Mouse (Mus musculus): Measurements from ENCODE around the gene Cpt1b. TPM values are rescaled to one million over a fixed set of nuclear protein-coding genes. Genes with fewer than 3 reads are reported as not detected.

Gene Cpt1b
- polyA plus RNA-seq, 1 experiment from 2014 or later, result 0.52 TPM

DNA sequence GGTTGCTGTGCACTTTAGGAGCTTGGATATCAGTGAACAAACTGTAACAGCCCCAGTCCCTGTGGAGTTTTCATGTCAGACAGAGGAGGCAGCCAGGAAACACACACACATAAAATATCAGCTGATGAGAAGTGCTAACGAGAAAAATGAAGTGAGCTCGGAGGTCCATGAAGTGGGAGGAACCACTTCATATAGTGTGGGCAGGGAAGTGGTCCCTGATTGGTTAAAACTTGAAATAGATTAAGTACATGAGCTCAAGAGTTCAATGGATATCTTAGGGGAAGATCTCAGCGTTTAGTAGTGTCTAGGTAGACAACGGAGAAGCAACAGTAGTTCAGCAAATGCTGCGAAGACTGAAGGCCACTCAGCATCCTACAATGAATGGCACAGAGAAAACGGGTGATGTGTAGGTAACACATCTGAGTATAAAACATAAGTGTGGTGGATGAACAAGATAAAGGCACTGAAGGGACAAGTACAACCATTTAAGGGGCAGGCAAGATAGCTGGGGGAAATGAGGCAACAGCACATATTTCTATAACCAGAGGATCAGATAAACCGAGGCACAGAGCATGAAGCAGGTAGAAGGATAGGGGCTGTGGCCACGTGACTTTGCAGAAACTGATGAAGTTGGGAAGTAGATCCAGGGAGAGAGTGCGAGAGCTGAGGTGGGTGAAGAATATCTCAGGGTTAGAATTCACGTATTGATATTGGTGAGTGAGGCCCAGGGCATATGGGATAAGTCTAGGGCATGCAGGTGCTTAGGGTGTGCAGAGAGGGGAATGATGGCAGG, 20.6 kb downstream of the Cpt1b start:
- Histone ChIP-seq H3K9me3 (peaks cover 15% of the 10 kb centered on the region; the same call in 1 of the 2 replicates), H3K27me3 (no peaks in the 10 kb centered on the region), H3K4me3 (no peak overlapping the region), H3K36me3 (no peaks in the 10 kb centered on the region), H3K27ac (no peak overlapping the region), H3K4me1 (no peaks in the 10 kb centered on the region), H3K9ac (no peak overlapping the region), H3K4me2 (replicated peaks) (no peak overlapping the region)
- ATAC-seq (ENCODE audit: low FRiP score, low read depth), result no peak
- WGBS, result 78% methylated on average over 10 of the region's 10 CpGs

DNA sequence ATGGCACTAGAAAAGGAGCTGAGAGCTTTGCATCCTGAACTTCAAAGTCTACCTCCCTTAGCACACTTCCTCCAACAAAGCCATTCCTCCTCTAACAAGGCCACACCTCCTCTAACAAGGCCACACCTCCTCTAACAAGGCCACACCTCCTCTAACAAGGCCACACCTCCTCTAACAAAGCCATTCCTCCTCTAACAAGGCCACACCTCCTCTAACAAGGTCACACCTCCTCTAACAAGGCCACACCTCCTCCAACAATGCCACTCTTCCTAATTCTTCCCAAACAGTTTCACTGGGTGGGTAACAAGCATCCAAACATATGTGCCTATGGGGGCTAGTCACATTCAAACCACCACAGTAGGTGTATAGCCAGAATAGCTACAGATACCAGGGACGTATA, 23.2 kb downstream of the Cpt1b start:
- WGBS, result 73% methylated on average over 1 of the region's 1 CpGs
- H3K4me3 ChIP-seq, result no peak overlapping the region
- no peak overlapping the region for H3K9ac ChIP-seq
- H3K27me3 ChIP-seq, result no peaks in the 10 kb centered on the region
- no peak overlapping the region for H3K27ac ChIP-seq
- no peak for ATAC-seq (ENCODE audit: low FRiP score, low read depth)
- peaks cover 9% of the 10 kb centered on the region; the same call in 1 of the 2 replicates for H3K9me3 ChIP-seq
- no peak overlapping the region for H3K4me2 ChIP-seq (replicated peaks)
- no peaks in the 10 kb centered on the region for H3K4me1 ChIP-seq
- H3K36me3 ChIP-seq, result no peaks in the 10 kb centered on the region

DNA sequence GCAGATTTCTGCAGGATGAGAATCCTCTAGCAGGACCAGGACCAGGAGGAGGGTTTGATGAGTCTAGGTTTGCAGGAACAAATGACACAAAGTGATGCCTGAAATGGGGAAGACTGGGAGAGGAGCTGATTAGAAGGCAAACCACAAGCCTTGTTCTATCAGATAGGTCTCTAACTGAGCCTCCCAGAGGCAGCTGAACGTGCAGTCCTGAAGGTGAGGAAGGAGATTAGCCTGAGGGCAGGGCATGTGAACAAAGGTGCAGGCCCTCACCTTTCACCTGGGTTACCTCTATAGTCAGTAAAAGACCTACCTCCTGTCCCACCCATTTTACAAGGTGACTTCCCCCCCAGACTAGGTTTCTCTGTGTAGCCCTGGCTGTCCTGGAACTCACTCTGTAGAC, 25.9 kb downstream of the Cpt1b start:
- WGBS, result 62% methylated on average over 1 of the region's 1 CpGs
- Histone ChIP-seq H3K4me1 (no peaks in the 10 kb centered on the region), H3K9me3 (no peaks in the 10 kb centered on the region), H3K9ac (no peak overlapping the region), H3K4me3 (no peak overlapping the region), H3K4me2 (replicated peaks) (no peak overlapping the region), H3K36me3 (no peaks in the 10 kb centered on the region), H3K27me3 (no peaks in the 10 kb centered on the region), H3K27ac (no peak overlapping the region)
- ATAC-seq (ENCODE audit: low FRiP score, low read depth), result no peak

DNA sequence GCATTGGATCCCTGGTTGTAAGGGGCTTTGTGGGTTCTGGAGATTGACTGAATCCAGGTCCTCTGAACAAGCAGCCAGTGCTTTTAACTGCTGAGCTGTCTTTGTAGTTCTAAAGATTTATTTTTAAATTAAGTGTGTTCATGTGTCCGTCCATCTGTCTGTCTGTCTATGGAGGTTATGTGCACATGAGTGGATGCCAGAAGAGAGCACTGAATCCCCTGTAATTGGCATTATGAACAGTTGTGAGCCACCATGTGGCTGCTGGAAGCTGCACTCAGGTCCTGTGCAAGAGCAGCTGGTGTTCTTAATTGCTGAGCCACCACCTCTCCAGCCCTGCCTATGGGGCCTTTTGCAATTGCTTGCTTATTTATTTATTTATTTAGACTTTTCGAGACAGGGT, 27.5 kb downstream of the Cpt1b start:
- no peaks in the 10 kb centered on the region for H3K36me3 ChIP-seq
- no peak overlapping the region for H3K4me2 ChIP-seq (replicated peaks)
- no peaks in the 10 kb centered on the region for H3K27me3 ChIP-seq
- no peak overlapping the region for H3K4me3 ChIP-seq
- H3K4me1 ChIP-seq, result no peaks in the 10 kb centered on the region
- WGBS, result 72% methylated on average over 2 of the region's 2 CpGs
- H3K9me3 ChIP-seq, result no peaks in the 10 kb centered on the region
- no peak overlapping the region for H3K9ac ChIP-seq
- no peak overlapping the region for H3K27ac ChIP-seq
- no peak for ATAC-seq (ENCODE audit: low FRiP score, low read depth)

DNA sequence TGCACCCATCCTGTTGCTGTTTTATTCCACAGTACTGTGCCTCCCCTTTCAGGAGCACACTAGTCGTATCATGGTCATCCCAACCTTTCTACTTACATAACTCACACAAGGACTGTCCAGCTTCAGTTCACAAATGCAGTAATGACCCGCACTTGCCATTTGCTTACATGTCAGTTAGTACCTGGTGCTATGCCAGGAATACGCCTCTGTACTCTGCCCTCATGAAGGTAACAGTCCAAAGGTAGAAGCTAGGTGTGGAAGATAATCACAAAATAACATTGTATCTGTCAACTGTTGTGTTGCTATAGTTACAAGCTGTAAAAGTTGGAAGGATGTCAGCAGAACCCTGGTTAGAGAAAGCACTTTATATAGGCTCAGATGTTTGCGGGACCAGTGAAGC, 28.8 kb downstream of the Cpt1b start:
- no peak overlapping the region for H3K4me3 ChIP-seq
- no peaks in the 10 kb centered on the region for H3K36me3 ChIP-seq
- H3K4me1 ChIP-seq, result no peaks in the 10 kb centered on the region
- no peak overlapping the region for H3K4me2 ChIP-seq (replicated peaks)
- no peak overlapping the region for H3K27ac ChIP-seq
- H3K9ac ChIP-seq, result no peak overlapping the region
- ATAC-seq (ENCODE audit: low FRiP score, low read depth), result no peak
- WGBS, result 90% methylated on average over 4 of the region's 4 CpGs
- no peaks in the 10 kb centered on the region for H3K27me3 ChIP-seq
- no peaks in the 10 kb centered on the region for H3K9me3 ChIP-seq

DNA sequence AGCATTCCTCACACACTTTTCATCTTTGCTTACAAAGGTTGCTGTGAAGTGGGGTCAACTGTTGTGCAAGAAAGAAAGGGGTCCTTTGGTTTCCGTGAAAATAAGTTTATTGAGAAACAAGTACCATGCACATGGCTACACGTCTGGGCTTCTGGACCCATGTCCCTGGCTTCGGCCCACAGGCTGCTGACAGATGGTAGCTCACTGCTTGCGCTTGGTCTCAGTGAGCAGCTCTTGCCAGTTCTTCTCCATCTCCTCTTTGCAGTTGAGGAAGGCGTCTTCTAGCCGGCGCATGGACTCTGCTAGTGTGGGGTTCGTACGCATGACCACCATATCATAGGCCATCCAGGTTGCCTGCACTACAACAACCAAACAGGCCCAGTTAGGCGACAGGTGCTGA, 35.6 kb downstream of the Cpt1b start:
- H3K4me1 ChIP-seq, result no peaks in the 10 kb centered on the region
- no peak overlapping the region for H3K9ac ChIP-seq
- no peak for ATAC-seq (ENCODE audit: low FRiP score, low read depth)
- H3K27ac ChIP-seq, result no peak overlapping the region
- no peak overlapping the region for H3K4me2 ChIP-seq (replicated peaks)
- no peak overlapping the region for H3K4me3 ChIP-seq
- peaks cover 20% of the 10 kb centered on the region for H3K27me3 ChIP-seq
- H3K36me3 ChIP-seq, result no peaks in the 10 kb centered on the region
- H3K9me3 ChIP-seq, result no peaks in the 10 kb centered on the region
- WGBS, result 89% methylated on average over 10 of the region's 10 CpGs

DNA sequence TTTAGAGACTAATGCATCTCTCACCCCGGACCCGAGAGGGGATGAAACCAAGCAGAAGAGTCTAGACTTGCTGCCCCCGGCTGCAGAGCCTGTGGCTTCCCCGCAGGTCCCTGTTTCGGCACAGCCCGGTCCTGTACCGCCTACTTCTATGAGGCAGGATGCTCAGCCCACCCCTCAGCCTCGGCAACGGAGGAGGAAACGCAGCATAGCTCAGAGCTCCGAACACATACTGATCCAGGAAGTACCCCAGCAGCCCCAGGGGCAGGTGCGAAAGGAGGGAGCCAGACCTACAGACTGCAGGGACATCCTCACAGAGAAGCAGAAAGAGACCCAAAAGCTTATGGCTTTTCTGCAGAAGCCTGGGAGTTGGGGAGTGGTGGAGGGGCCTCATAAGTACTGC, 38.5 kb downstream of the Cpt1b start:
- Histone ChIP-seq H3K4me1 (no peaks in the 10 kb centered on the region), H3K9me3 (no peaks in the 10 kb centered on the region), H3K27ac (no peak overlapping the region), H3K9ac (no peak overlapping the region), H3K36me3 (no peaks in the 10 kb centered on the region), H3K4me2 (replicated peaks) (no peak overlapping the region), H3K27me3 (peaks cover 39% of the 10 kb centered on the region), H3K4me3 (no peak overlapping the region)
- WGBS, result 47% methylated on average over 12 of the region's 12 CpGs
- ATAC-seq (ENCODE audit: low FRiP score, low read depth), result no peak

DNA sequence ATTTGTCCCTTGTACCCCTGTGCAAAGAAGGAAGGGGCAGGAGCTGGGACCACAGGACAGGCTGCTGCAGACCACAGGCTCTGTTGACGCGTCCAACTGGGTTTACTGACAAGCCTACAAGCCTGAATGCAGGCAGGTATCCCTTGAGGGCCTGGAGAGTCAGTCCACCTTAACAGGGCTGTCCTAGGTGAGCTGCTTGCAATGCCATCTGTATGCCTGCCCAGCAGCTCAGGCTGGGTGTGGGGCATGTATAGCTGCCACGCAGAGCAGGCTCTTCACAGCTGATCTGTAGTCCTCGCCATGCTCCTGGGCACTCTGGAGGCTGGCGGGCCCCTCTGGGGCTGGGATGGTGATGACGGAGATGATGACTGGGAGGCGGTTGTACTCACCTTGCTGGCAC, 41.0 kb downstream of the Cpt1b start, which contains the start of gene Klhdc7b:
Gene Klhdc7b (plus strand): TSS at position 301 of the 400 bp plus-strand sequence.
- Histone ChIP-seq H3K4me3 (no peak within 1 kb of the TSS), H3K9ac (no peak within 1 kb of the TSS), H3K9me3 (no peaks in the 10 kb centered on the region), H3K27ac (no peak within 1 kb of the TSS), H3K27me3 (peaks cover 61% of the 10 kb centered on the region), H3K4me1 (no peaks in the 10 kb centered on the region), H3K4me2 (replicated peaks) (no peak within 1 kb of the TSS), H3K36me3 (no peaks in the 10 kb centered on the region)
- no peak for ATAC-seq (ENCODE audit: low FRiP score, low read depth)
- WGBS, result 87% methylated on average over 7 of the region's 7 CpGs

DNA sequence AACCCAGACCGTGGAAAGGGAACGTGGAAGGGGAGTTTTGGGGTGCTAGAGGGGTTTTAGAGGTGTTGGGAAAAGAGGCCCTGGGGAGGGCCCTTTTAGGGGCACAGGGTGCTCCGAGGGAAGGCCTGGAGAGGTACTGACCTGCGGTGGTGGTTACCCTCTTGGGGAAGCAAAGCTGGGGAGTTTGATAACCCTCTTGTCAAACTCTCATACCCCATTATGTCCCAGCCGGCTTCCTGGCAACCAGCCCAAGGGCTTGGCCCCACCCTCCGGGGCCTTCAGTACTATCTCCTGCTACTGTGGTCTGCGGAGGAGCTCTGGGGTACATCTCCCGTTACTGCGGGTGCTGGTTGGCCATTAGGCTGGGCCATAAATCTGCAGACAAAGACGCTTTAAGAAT, 46.2 kb downstream of the Cpt1b start:
- no peak for ATAC-seq (ENCODE audit: low FRiP score, low read depth)
- H3K4me1 ChIP-seq, result peaks cover 26% of the 10 kb centered on the region
- peak overlapping the region; percentile 46 for H3K4me3 ChIP-seq
- peak overlapping the region; percentile 76 for H3K4me2 ChIP-seq (replicated peaks)
- no peak overlapping the region for H3K27ac ChIP-seq
- peaks cover 79% of the 10 kb centered on the region for H3K27me3 ChIP-seq
- no peaks in the 10 kb centered on the region for H3K36me3 ChIP-seq
- WGBS, result 10% methylated on average over 10 of the region's 10 CpGs
- no peak overlapping the region for H3K9ac ChIP-seq
- H3K9me3 ChIP-seq, result no peaks in the 10 kb centered on the region

DNA sequence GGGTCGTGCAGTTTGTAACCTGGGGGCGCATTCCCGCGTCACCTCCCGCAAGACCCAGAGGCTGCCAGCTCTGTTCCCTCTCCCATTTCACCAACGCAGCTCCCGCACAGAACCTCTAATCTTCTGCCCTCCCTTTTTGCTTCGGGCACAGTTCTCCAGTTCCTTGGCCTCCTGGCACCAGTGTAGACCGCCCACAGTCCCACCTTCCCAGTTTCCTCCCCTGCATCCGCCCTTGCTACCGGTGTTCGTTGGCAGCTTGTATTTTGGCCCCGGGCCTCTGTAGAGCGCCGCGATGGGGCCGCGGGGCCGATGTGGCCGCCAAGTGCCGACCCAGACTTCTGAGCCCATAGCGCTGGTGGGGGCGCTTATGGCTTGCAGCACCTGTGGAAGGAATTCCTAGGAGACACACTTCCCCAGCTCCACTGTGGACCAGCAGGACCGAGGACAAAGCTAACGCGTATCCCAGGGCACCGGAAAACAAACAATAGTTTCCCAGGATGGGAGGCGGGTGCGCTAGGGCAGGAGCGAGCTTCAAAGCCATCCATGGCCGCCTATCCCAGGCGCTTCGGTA, 46.7 kb downstream of the Cpt1b start, which contains the start of gene Odf3b:
Gene Odf3b (minus strand): TSS at position 452 of the 571 bp plus-strand sequence.
- Histone ChIP-seq H3K27ac (no peak within 1 kb of the TSS), H3K4me1 (peaks cover 30% of the 10 kb centered on the region), H3K9me3 (no peaks in the 10 kb centered on the region), H3K9ac (peak within 1 kb of the TSS; percentile 62), H3K27me3 (peaks cover 79% of the 10 kb centered on the region), H3K36me3 (no peaks in the 10 kb centered on the region), H3K4me3 (peak within 1 kb of the TSS; percentile 46), H3K4me2 (replicated peaks) (peak within 1 kb of the TSS; percentile 76)
- no peak for ATAC-seq (ENCODE audit: low FRiP score, low read depth)
- 1% methylated on average over 33 of the region's 33 CpGs for WGBS

DNA sequence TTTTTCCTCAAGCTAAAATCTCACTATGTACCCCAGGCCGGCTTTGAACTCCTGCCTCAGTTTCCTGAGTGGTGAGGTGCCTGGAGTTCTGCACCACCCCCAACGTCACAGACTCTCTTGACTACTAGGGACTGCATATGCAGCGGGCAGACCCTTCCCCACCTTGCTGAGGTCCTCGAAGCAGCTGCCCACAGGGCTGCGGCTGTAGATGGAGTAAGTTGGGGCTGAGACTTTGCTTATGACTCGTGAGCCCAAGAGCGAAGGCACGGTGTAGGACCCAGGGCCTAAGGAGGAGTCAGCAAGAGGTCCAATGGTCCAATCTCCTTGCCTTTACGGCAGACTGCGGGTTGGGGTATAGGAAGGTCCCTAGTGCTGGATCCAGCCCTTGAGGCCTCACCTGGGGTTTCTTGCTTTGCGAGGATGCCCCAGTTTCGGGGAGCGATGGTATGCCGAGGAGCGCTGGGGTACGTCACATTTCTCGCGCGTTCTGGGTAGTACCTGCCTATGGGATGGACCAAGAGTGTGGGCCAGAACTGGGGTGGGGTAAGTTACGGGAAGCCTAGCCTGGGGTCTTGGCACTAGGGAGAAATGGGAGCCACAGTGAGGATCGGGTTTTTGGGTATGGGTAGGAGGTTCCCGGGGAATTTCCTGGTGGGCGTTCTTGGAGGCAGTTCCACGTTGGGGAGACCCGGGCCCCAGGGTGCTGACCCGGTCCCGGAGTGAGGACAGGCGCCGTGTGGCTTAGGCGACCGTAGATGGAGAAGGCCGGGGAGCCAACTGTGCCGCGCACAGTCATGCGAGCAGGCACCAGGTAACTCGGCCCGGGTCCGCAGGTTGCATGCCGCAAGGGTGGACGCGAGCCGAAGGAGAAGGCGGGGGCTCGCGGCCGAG, 47.5 kb downstream of the Cpt1b start:
- Histone ChIP-seq H3K36me3 (no peaks in the 10 kb centered on the region), H3K4me2 (replicated peaks) (peak overlapping the region; percentile 76), H3K9ac (peak overlapping the region; percentile 62), H3K27ac (no peak overlapping the region), H3K9me3 (no peaks in the 10 kb centered on the region), H3K27me3 (peaks cover 75% of the 10 kb centered on the region), H3K4me1 (peaks cover 33% of the 10 kb centered on the region), H3K4me3 (peak overlapping the region; percentile 46)
- ATAC-seq (ENCODE audit: low FRiP score, low read depth), result no peak
- WGBS, result 13% methylated on average over 43 of the region's 46 CpGs

DNA sequence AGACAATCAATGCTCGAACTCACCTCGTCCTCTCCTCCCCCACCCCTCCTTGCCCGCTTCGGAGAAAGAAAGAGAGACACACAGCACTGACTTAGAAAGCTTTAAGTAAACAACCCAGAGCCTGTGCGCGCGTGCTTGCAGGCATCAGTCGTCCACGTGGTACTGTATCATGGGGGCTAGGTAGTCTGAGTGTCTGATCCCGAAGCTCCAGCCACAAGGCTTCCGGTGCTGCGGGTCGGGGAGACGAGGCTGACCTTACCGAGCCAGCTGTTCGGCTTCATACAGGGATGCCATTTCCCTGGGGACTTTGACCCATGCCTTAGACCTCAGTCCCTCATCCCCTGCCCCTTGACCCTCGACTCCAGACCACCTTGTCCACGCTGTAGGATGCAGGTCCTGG, 48.3 kb downstream of the Cpt1b start:
- Histone ChIP-seq H3K4me3 (no peak overlapping the region), H3K4me2 (replicated peaks) (peak overlapping the region; percentile 27; the same call in 1 of the 2 replicates), H3K27me3 (peaks cover 69% of the 10 kb centered on the region)

More for the DNA sequence above, 48.3 kb downstream of the Cpt1b start:
- peaks cover 41% of the 10 kb centered on the region for H3K4me1 ChIP-seq
- H3K36me3 ChIP-seq, result peaks cover 4% of the 10 kb centered on the region
- no peak overlapping the region for H3K27ac ChIP-seq
- WGBS, result 5% methylated on average over 18 of the region's 18 CpGs
- no peaks in the 10 kb centered on the region for H3K9me3 ChIP-seq
- ATAC-seq (ENCODE audit: low FRiP score, low read depth), result no peak
- H3K9ac ChIP-seq, result peak overlapping the region; percentile 19; the same call in 1 of the 2 replicates
